Mouse (Mus musculus) adrenal gland, postnatal 25 days (tissue): ENCODE data around the gene Grb2. TPM values are rescaled to one million over a fixed set of nuclear protein-coding genes. Genes with fewer than 3 reads are reported as not detected.

ENCODE experiments used
- DNase-seq: peaks from one replicate; pipeline ENCODE4 v3.0.0; 2021; ENCODE audit warnings: mixed read lengths
- total RNA-seq: library from RNA; stranded (reverse); gene quantifications from 2 replicates; pipeline ENCODE4 v1.2.3, GENCODE M21; 2021

The Grb2 gene
- total RNA-seq, 1 experiment from 2014 or later = 166 TPM

GRCm38 (mm10) chr11:115712268-115712667, 3.9 kb upstream of the Grb2 start:
- DNase-seq = no peak

GRCm38 (mm10) chr11:115711133-115711532, 2.7 kb upstream of the Grb2 start:
- DNase-seq = no peak

DNA sequence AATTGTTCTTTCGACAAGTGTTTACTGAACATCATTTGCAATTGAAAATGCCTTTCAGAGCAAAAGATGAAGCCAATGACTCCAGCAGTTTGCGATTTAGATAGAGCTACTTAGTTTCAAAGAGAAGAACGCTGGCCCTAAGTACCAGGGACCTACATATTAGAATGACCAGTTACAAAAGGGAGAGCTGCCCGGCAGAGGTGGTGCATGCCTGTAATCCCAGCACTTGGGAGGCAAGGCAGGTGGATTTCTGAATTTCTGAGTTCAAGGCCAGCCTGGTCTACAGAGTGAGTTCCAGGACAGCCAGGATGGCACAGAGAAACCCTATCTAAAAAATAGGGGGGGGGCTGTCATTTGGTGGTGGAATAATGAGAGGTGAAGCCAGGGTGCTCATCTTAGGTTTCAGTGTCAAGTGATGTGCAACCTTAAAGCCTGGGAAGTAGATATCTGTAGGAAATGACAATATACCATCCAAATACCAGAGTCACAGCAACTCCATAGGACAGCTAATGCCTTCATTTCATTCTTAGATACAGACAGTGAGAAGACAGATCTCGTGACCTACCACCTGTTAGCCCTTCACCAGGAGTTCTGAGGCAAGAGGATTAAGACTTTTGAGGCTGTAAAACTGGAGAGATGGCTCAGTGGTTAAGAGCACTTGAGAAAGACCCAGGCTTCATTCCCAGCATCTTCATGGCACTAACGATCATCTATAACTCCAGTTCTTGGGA, 1.6 kb upstream of the Grb2 start:
- DNase-seq = no peak

DNA sequence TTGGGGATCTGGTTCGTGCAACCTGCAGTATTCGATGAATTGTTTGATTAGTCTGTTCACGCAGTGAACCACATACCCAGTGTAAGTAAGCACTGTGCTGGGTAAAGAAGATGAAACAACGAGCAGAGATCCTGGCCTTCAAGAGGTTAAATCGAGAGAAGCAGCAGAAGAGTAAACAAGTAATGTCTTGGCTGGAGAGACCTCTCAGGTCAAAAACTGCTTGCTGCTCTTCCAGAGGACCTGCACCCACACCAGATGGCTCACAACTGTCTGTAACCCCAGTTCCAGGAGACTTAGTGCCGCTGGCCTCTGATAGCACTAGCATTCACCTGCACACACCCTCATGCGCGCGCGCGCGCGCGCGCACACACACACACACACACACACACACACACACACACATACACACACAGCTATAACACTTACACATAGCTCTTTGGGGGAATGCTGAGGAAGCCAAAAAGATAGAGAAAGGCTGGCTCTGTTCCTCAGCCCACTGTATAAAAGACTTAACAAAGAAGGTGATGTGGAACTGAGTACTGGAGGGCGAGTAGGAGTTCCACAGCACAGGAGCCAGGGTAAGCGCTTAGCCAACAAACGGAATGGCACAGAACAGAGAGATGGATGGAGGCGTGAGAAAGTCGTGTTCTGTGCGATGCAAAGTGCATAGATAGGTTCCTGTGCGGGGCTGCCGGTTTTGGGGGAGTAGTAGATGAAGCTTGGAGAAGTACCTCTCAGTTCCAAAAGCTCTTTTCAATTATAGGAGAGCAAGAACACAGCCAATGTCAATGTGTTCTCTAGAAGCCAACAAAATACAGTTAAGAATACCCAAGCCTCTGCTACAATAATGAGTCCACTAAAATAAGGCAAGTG, 795 bp upstream of the Grb2 start:
- peak; percentile 24 for DNase-seq

GRCm38 (mm10) chr11:115707313-115708208, 836 bp downstream of the Grb2 start:
- DNase-seq = peak; percentile 82

GRCm38 (mm10) chr11:115706584-115706983, 1.8 kb downstream of the Grb2 start:
- DNase-seq = no peak

- no peak for DNase-seq
Measured at GRCm38 (mm10) chr11:115705561-115705960, 2.8 kb downstream of the Grb2 start.

GRCm38 (mm10) chr11:115704648-115705047, 3.7 kb downstream of the Grb2 start:
- DNase-seq = no peak

- no peak for DNase-seq
Measured at GRCm38 (mm10) chr11:115703466-115703865, 4.9 kb downstream of the Grb2 start.

DNA sequence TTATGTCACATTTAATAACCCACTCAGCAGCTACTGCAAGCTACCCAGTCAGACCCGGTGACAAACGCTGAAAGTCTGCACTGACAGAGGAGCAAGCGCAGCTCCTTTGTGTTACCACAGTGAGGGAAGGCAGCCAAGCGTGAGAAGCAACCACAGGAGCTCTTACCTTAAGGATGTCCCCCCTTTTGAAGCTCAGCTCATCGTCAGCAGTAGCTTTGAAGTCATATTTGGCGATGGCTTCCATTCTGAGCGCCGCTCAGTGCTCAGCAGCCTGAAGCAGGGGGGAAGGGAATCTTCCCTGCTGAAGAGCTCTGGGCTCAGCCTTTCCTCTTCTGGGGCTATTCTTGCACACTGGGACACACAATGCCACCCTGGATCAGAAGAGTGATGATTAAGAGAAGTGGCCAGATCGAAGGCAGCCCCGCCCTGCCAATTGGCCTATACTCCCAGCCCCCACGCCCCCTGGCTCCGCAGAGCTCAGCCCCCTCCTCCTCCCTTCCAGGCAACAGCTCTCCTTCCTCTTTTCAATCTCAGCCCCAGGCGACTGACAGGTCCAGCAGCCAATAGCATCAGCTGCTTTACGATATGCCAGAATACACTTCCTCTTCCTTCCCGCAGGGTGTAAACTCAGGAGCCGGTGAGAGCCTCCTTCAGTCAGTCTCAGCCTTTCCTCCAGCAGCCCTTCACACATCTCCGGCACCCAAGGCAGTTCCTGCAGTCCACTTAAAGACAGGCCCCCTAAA, 9.2 kb downstream of the Grb2 start:
- peak; percentile 76 for DNase-seq

DNA sequence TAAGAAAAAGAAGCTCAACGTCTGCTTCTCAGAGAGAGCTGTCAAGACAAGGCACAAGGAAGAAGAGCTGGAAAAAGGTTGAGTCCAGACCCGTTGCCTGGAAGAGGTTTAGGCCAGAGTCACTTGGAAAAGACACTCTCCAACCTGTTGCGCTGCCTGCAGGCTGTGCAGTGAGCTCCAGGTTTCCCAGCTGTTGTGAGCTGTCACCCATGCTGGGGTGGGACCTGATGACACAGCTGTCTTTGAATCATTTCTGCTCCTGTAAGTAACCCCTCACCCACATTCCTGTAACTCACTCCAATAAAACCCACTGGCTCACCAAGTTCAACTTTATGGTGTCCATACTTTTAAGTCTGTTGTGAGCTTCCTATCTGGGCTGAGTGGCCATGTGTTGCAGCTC, 10.7 kb downstream of the Grb2 start:
- no peak for DNase-seq

GRCm38 (mm10) chr11:115697091-115697490, 11.3 kb downstream of the Grb2 start:
- DNase-seq = no peak

DNA sequence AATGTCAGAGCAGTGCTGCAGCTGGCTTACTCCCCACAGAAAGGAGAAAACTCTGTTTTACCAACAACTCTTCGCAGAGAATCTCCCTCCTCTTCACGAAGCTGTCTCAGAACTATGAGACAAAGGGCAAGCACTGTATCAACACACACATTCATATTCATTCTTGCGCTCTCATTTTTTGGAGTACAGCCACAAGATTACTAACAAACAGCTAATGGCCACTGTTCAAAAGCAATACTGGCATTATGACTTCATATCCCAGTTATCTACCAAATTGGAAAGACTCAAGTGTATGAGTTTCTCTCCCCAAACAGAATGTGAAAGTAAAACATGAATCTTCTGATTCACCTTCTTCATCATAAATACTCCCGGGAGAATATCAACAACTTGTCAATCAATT, 11.9 kb downstream of the Grb2 start:
- DNase-seq = no peak

DNA sequence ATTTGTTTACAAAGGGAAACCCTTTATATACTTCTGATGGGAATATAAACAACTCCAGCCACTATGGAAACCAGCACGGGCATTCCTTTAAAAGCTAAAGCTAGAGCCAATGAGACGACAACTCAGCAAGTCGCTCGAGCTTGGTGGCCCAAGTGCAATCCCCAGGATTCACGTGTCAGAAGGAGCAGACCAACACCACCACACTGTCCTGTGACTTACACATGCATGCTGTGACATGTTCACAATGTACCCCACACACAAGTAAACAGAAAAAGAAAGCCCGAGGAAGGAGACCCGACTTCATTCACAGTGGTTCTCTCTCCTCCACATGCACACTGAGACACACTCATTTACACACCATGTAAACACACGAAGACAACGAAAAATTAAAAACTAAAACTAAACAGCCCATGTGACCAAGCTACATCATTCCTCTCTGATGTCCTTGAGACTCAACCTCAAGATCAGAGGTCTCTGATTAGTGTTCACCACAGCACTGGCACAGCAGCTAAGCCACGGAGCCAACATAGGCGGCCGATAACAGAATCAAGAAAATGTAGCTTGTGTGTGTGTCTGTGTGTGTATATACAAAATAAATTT, 14.3 kb downstream of the Grb2 start:
- no peak for DNase-seq

DNA sequence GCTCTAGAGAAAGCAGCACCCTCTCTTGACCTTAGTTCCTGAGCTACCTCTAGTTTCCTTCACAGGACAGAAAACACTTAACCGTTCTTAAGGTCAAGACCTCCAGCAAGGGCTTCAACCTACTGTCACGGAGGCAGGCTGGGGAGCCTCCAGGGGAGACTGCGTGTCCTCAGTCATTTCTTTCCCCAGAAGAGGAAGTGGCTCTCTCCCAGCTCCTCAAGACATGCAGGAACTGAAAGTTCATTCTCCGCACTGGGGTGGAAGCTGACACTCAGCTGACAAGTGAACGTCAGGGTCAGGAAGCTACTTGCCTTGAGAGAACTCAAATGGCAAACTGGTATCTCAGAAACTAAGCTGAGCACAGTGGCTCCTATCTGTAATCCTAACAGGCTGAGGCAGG, 15.6 kb downstream of the Grb2 start:
- no peak for DNase-seq

GRCm38 (mm10) chr11:115691976-115692375, 16.4 kb downstream of the Grb2 start:
- DNase-seq = peak; percentile 21

- no peak for DNase-seq
Measured at GRCm38 (mm10) chr11:115691511-115691910, 16.9 kb downstream of the Grb2 start.

- no peak for DNase-seq
Measured at GRCm38 (mm10) chr11:115691013-115691412, 17.4 kb downstream of the Grb2 start.

DNA sequence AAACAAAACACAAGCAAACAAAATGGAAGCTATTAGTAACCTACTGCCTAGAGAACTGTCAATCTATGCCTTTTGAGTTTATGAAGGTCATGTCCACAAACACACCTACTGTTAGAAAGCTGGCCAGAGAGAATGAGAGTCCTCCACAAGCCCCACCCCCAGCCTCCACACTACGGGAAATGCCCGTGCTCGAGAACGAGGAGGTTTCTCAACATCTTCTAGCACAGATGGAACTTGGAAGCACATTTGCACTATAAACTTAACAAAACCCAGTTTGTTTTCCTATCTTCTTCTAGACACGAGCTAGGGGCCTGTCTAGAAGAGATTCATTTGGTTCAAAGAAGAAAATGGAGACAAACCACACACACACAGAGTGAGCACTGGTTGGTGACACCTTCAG, 18.0 kb downstream of the Grb2 start:
- DNase-seq = no peak

DNA sequence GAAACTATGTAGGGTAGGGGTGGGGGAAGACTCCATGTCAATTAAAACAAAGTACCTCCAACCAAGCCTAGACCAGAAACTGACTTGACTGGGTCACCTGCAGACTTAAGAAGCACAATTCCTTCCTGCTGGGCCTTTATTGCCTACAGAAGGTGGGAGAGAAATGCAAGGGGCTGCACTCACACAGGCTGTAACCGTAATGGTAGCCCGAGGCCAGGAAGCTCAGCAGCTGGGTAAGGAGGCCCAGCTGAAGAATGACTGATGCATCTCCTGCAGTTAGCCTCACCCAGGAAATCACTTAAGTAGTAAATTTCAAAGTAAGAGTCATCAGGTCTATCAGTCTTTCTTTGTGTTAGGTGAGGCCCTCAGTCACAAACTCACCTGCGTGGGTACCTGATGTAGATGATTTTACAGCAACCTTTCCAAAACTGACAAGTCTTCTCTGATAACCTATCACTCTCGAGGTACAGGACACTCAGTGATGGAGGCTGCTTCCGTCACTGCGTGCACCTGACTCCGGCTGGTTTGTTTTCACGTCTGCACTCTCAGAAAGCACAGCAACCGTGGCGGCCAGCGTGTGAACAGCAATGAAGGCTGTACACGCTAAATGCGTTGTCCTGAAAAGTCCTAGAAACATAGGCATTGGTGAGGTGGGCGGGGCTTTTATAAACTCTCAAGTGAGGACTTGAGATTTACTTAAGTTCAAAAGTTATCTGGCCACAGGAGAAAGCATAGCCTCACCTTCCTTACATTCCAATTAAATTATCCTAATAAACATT, 19.1 kb downstream of the Grb2 start:
- no peak for DNase-seq

DNA sequence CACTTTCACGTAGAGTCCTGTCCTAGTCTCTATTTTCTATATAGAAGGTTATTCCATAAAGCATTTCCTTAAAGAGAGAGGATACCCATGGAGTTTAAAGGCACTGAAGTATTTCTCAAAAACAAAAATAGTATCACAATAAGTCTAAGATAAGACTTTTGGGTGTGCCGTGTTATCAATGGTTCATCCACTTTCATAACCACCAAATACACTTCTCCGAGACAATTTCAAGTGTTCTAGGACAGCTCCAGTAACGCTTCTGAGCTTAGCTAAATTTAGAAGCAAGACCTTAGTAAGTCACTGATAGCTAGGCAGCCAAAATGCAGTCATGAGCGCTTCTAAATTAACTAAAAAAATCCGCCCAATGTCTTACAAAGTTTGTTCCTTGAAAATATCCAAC, 22.0 kb downstream of the Grb2 start:
- no peak for DNase-seq
